Mouse (Mus musculus) liver, embryonic 14.5 days (tissue): ENCODE measurements around the gene Slit1. TPM values are rescaled to one million over a fixed set of nuclear protein-coding genes. Genes with fewer than 3 reads are reported as not detected.

Experiments used
- ATAC-seq: fragments of 200-750 bp; cut with Nextera tagmentation; 2 replicates; pipeline ENCODE4 v1.8.0; 2017; ENCODE audit warnings: moderate number of reproducible peaks, mild to moderate bottlenecking, moderate library complexity; ENCODE audit not compliant: insufficient read depth
- DNase-seq, 3 experiments: peaks; one replicate each; pipeline ENCODE4 v3.0.0-alpha.2; 2012 to 2013; ENCODE audit warnings: low read depth in 3 of 3, low spot score in 3 of 3
- H3K27ac ChIP-seq: fragments of 300-500 bp; sonication (generic); 2 replicates; pipeline ENCODE4 v1.5.1; 2014; ENCODE audit warnings: moderate library complexity, mild to moderate bottlenecking, control low read depth, inconsistent platforms
- H3K27me3 ChIP-seq: fragments of 300-500 bp; sonication (generic); 2 replicates; pipeline ENCODE4 v1.6.1; 2014; ENCODE audit warnings: mild to moderate bottlenecking, low read length, moderate library complexity; ENCODE audit not compliant: control insufficient read depth, insufficient read depth
- H3K36me3 ChIP-seq: fragments of 300-500 bp; sonication (generic); replicated peaks from 2 replicates; pipeline ENCODE4 v1.6.1; 2014; ENCODE audit warnings: low read depth; ENCODE audit not compliant: control insufficient read depth, insufficient read depth
- H3K4me1 ChIP-seq, 2 experiments: fragments of 200-500 bp in 1 of 2; fragments of 300-500 bp in 1 of 2; sonication (generic) in 1 of 2; replicated peaks; 2 replicates each; pipeline ENCODE4 v1.6.1; 2012 to 2014; ENCODE audit warnings: antibody characterized with exemption in 1 of 2, inconsistent platforms in 1 of 2, low read length in 1 of 2; ENCODE audit not compliant: control insufficient read depth in 2 of 2, insufficient read depth in 2 of 2
- H3K4me2 ChIP-seq: fragments of 300-500 bp; sonication (generic); 2 replicates; pipeline ENCODE4 v1.6.1; 2014; ENCODE audit warnings: low read depth, mild to moderate bottlenecking, control low read depth, moderate library complexity
- H3K4me3 ChIP-seq, 2 experiments: fragments of 200-500 bp in 1 of 2; fragments of 300-500 bp in 1 of 2; sonication (generic) in 1 of 2; 2 replicates each; pipeline ENCODE4 v1.5.1; 2012 to 2014; ENCODE audit warnings: low read depth in 2 of 2, low read length in 2 of 2, mild to moderate bottlenecking in 2 of 2, control low read depth in 1 of 2, inconsistent platforms in 1 of 2, moderate library complexity in 1 of 2; ENCODE audit not compliant: insufficient read depth in 1 of 2
- H3K9ac ChIP-seq: fragments of 300-500 bp; sonication (generic); replicated peaks from 2 replicates; pipeline ENCODE4 v1.6.1; 2014; ENCODE audit warnings: mild to moderate bottlenecking, control low read depth, moderate library complexity
- H3K9me3 ChIP-seq: fragments of 300-500 bp; sonication (generic); 2 replicates; pipeline ENCODE4 v1.6.1; 2016; ENCODE audit warnings: low read length, mixed read lengths; ENCODE audit not compliant: control insufficient read depth
- CTCF ChIP-seq: IDR thresholded peaks from 2 replicates; pipeline ENCODE4 v1.5.1; 2016; ENCODE audit warnings: antibody characterized with exemption, low read depth, control low read depth
- EP300 ChIP-seq: IDR thresholded peaks from 2 replicates; pipeline ENCODE4 v1.6.1; 2016; ENCODE audit warnings: antibody characterized with exemption, low read depth
- WGBS: fragments of 180-500 bp; shearing (Covaris S2); extraction: QIAGEN DNeasy Blood & Tissue Kit; methylation state at CpG from one replicate; pipeline ENCODE4 v1.1.7; 2014; ENCODE audit not compliant: insufficient replicate concordance; 5-methylcytosine and 5-hydroxymethylcytosine counted together
- polyA plus RNA-seq, 2 experiments: library from polyadenylated mRNA; depleted of rRNA in 1 of 2; stranded (reverse) in 1 of 2; unstranded in 1 of 2; fragments of >200 nt; fragmentation: Nextera tagmentation in 1 of 2; extraction: Ambion mirVana in 1 of 2; gene quantifications; 2 replicates each; pipeline versions ENCODE4 v1.2.1 to v1.2.3; 2012 to 2014

Gene Slit1
- polyA plus RNA-seq, 2 experiments = 0.10 TPM; not detected in 1

DNA sequence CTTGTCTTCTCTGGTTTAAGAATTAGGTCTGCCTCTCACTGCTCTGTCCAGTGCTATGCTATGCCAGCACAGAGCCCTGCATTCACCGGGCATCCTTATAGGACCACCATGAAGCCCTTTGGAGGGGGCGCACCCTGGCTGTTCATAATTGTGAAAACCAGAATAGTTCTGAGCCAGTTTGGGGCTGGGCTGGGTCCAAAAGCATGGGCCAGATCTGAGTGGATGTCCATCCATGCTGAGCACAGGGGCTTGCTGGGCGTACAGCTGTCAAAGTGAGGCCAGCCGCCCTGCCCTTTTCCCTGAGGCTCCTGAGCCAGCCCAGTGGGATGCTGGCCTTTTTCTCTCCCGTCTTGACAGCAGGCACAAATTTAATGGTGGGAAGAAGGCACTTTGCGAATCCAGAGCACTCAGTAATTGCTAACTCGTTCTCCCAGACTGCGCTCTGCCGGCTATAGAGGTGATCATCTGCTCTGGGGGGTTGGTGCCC, 29.0 kb downstream of the Slit1 start:
- TF ChIP-seq CTCF (no peak), EP300 (no peak)
- no peak for DNase-seq

GRCm38 (mm10) chr19:41712829-41713228, 30.6 kb downstream of the Slit1 start:
- no peaks in the 10 kb centered on the region for H3K9me3 ChIP-seq
- H3K4me3 ChIP-seq = no peak overlapping the region
- 65% methylated on average over 8 of the region's 8 CpGs for WGBS
- ATAC-seq (no peak), DNase-seq (no peak)
- TF ChIP-seq CTCF = no peak
- TF ChIP-seq EP300 = no peak
- H3K4me1 ChIP-seq = no peaks in the 10 kb centered on the region
- no peak overlapping the region for H3K9ac ChIP-seq
- H3K4me2 ChIP-seq = no peak overlapping the region
- H3K27me3 ChIP-seq = no peaks in the 10 kb centered on the region
- H3K36me3 ChIP-seq = no peaks in the 10 kb centered on the region
- no peak overlapping the region for H3K27ac ChIP-seq

More for the DNA sequence above, 29.0 kb downstream of the Slit1 start:
- Histone ChIP-seq H3K4me1 (no peaks in the 10 kb centered on the region), H3K9me3 (no peaks in the 10 kb centered on the region), H3K27ac (no peak overlapping the region), H3K36me3 (no peaks in the 10 kb centered on the region), H3K27me3 (no peaks in the 10 kb centered on the region), H3K4me3 (no peak overlapping the region), H3K9ac (no peak overlapping the region), H3K4me2 (no peak overlapping the region)
- ATAC-seq = no peak
- 69% methylated on average over 9 of the region's 9 CpGs for WGBS

GRCm38 (mm10) chr19:41711665-41712064, 31.8 kb downstream of the Slit1 start:
- DNase-seq (no peak), ATAC-seq (no peak)
- no peak overlapping the region for H3K4me3 ChIP-seq
- H3K27ac ChIP-seq = no peak overlapping the region
- no peak overlapping the region for H3K9ac ChIP-seq
- TF ChIP-seq CTCF (no peak), EP300 (no peak)
- no peaks in the 10 kb centered on the region for H3K27me3 ChIP-seq
- no peaks in the 10 kb centered on the region for H3K4me1 ChIP-seq
- no peak overlapping the region for H3K4me2 ChIP-seq
- no peaks in the 10 kb centered on the region for H3K9me3 ChIP-seq
- WGBS = 68% methylated on average over 9 of the region's 9 CpGs
- no peaks in the 10 kb centered on the region for H3K36me3 ChIP-seq

- Histone ChIP-seq H3K4me2 (no peak overlapping the region), H3K27ac (no peak overlapping the region), H3K4me3 (no peak overlapping the region), H3K27me3 (no peaks in the 10 kb centered on the region), H3K4me1 (no peaks in the 10 kb centered on the region), H3K36me3 (no peaks in the 10 kb centered on the region), H3K9me3 (no peaks in the 10 kb centered on the region), H3K9ac (no peak overlapping the region)
- WGBS = 68% methylated on average over 12 of the region's 12 CpGs
- ATAC-seq = no peak
- no peak for DNase-seq
- no peak for TF ChIP-seq CTCF
- no peak for TF ChIP-seq EP300
Observed at GRCm38 (mm10) chr19:41709497-41710165, 33.8 kb downstream of the Slit1 start.

GRCm38 (mm10) chr19:41707850-41708249, 35.6 kb downstream of the Slit1 start:
- Histone ChIP-seq H3K36me3 (no peaks in the 10 kb centered on the region), H3K4me1 (no peaks in the 10 kb centered on the region), H3K9me3 (no peaks in the 10 kb centered on the region), H3K27ac (no peak overlapping the region), H3K27me3 (no peaks in the 10 kb centered on the region), H3K9ac (no peak overlapping the region), H3K4me2 (no peak overlapping the region), H3K4me3 (no peak overlapping the region)
- 64% methylated on average over 12 of the region's 12 CpGs for WGBS
- DNase-seq (no peak), ATAC-seq (no peak)
- TF ChIP-seq EP300 = no peak
- no peak for TF ChIP-seq CTCF
